In genomic region chr4:107800801-107801200, GRCm38 (mm10) we compare ENCODE assay signal across 17 mouse cellular contexts. TPM values are rescaled to one million over a fixed set of nuclear protein-coding genes. Genes with fewer than 3 reads are reported as not detected.
DNase-seq lines count a peak whose midpoint lies in the region; ATAC-seq lines count a peak whose summit lies in the region.
"Had no signal": no experiment of that assay in that cellular context is flagged by ENCODE, and none has a peak within 500 bp of the region (broad histone marks: within the 10 kb centered on the region; RNA-seq: fewer than 3 reads in every experiment).

No protein-coding gene starts in this region.

- no peaks in the 10 kb centered on the region for H3K9me3 ChIP-seq in midbrain, embryonic 11.5 days (ENCODE audit: control insufficient read depth, low read length)
- H3K9me3 ChIP-seq in midbrain, embryonic 10.5 days (replicated peaks): no peaks in the 10 kb centered on the region
- no peaks in the 10 kb centered on the region for H3K9me3 ChIP-seq in midbrain, embryonic 13.5 days
- no peaks in the 10 kb centered on the region for H3K9me3 ChIP-seq in neural tube, embryonic 15.5 days (replicated peaks)
- H3K9me3 ChIP-seq: embryonic facial prominence, embryonic 10.5 days; heart, embryonic 12.5 days had no signal

- H3K36me3 ChIP-seq in midbrain, embryonic 11.5 days (ENCODE audit: control insufficient read depth, insufficient read depth, low read length): no peaks in the 10 kb centered on the region
- H3K36me3 ChIP-seq in midbrain, embryonic 10.5 days: peaks cover 14% of the 10 kb centered on the region
- peaks cover 6% of the 10 kb centered on the region for H3K36me3 ChIP-seq in midbrain, embryonic 13.5 days
- peaks cover 5% of the 10 kb centered on the region; the same call in 1 of the 2 replicates for H3K36me3 ChIP-seq in neural tube, embryonic 15.5 days
- H3K36me3 ChIP-seq: heart, embryonic 12.5 days had no signal

- H3K27ac ChIP-seq in midbrain, embryonic 11.5 days (ENCODE audit: low read depth, low read length): no peak overlapping the region
- H3K27ac ChIP-seq in midbrain, embryonic 10.5 days (replicated peaks): no peak overlapping the region; the same call in 1 of the 2 replicates
- peak overlapping the region; percentile 83 for H3K27ac ChIP-seq in midbrain, embryonic 13.5 days
- peak overlapping the region; percentile 77 for H3K27ac ChIP-seq in neural tube, embryonic 15.5 days (replicated peaks)

- no peak for ATAC-seq in midbrain, embryonic 11.5 days (ENCODE audit: low FRiP score)
- ATAC-seq in midbrain, embryonic 13.5 days: no peak
- no peak for ATAC-seq in neural tube, embryonic 15.5 days (ENCODE audit: low FRiP score)
- ATAC-seq: lung, postnatal 0 days had no signal

- H3K4me1 ChIP-seq in midbrain, embryonic 11.5 days (ENCODE audit: control insufficient read depth, insufficient read depth, low read length): peaks cover 17% of the 10 kb centered on the region
- peaks cover 44% of the 10 kb centered on the region for H3K4me1 ChIP-seq in midbrain, embryonic 10.5 days
- H3K4me1 ChIP-seq in midbrain, embryonic 13.5 days (replicated peaks): peaks cover 39% of the 10 kb centered on the region
- peaks cover 40% of the 10 kb centered on the region for H3K4me1 ChIP-seq in neural tube, embryonic 15.5 days

- H3K4me3 ChIP-seq in midbrain, embryonic 11.5 days (ENCODE audit: low read depth, low read length): no peak overlapping the region
- H3K4me3 ChIP-seq in midbrain, embryonic 10.5 days: no peak overlapping the region
- no peak overlapping the region for H3K4me3 ChIP-seq in midbrain, embryonic 13.5 days (replicated peaks)
- no peak overlapping the region for H3K4me3 ChIP-seq in neural tube, embryonic 15.5 days (replicated peaks)

- no peak overlapping the region for H3K9ac ChIP-seq in midbrain, embryonic 11.5 days (ENCODE audit: low read length)
- peak overlapping the region; percentile 28; the same call in 1 of the 2 replicates for H3K9ac ChIP-seq in midbrain, embryonic 13.5 days (replicated peaks)
- no peak overlapping the region for H3K9ac ChIP-seq in neural tube, embryonic 15.5 days (replicated peaks)

- no peak overlapping the region for H3K4me2 ChIP-seq in midbrain, embryonic 11.5 days
- peak overlapping the region; percentile 14; the same call in 1 of the 2 replicates for H3K4me2 ChIP-seq in midbrain, embryonic 13.5 days (replicated peaks)
- no peak overlapping the region; the same call in 1 of the 2 replicates for H3K4me2 ChIP-seq in neural tube, embryonic 15.5 days

- no peaks in the 10 kb centered on the region for H3K27me3 ChIP-seq in midbrain, embryonic 11.5 days (ENCODE audit: control insufficient read depth, insufficient read depth, low read length)
- peaks cover 15% of the 10 kb centered on the region for H3K27me3 ChIP-seq in midbrain, embryonic 10.5 days (ENCODE audit: low read depth, poor library complexity, severe bottlenecking)
- H3K27me3 ChIP-seq in midbrain, embryonic 13.5 days: no peaks in the 10 kb centered on the region
- H3K27me3 ChIP-seq in neural tube, embryonic 15.5 days (replicated peaks): no peaks in the 10 kb centered on the region
- H3K27me3 ChIP-seq: CH12.LX had no signal

- peak; percentile 20 for DNase-seq in cerebellum, adult 11-12 months
- DNase-seq in cerebellum, adult 11 months: no peak
- DNase-seq in midbrain, embryonic 11.5 days (ENCODE audit: low spot score, missing footprints): peak; percentile 78
- DNase-seq in midbrain, embryonic 10.5 days (ENCODE audit: low spot score): no peak
- no peak for DNase-seq in right cerebral cortex, postnatal 25 days
- DNase-seq in urinary bladder, adult 18-20 months (ENCODE audit: low spot score in 2 of 2): no peak
- DNase-seq: adrenal gland, postnatal 25 days; heart, postnatal 14 days; kidney, adult 8-10 months; kidney, postnatal 25 days; right cerebral cortex, adult 18-20 months had no signal

- 84% methylated on average over 6 of the region's 6 CpGs for WGBS in midbrain, embryonic 11.5 days
- WGBS in midbrain, embryonic 10.5 days: 74% methylated on average over 6 of the region's 6 CpGs
- WGBS in midbrain, embryonic 13.5 days: 78% methylated on average over 6 of the region's 6 CpGs
- WGBS in neural tube, embryonic 15.5 days: 67% methylated on average over 6 of the region's 6 CpGs

RNA-seq across cellular contexts. Expression of gene Lrp8, which starts 1.3 kb away (rescaled TPM):
- polyA plus RNA-seq in midbrain, embryonic 11.5 days (2014; fragmentation: Nextera tagmentation; extraction: Ambion mirVana): 21.3 and 21.4 TPM in 2 replicates
- polyA plus RNA-seq in midbrain, embryonic 10.5 days (2016; fragmentation: Nextera tagmentation; extraction: Ambion mirVana): 10.4 and 15.0 TPM in 2 replicates
- polyA plus RNA-seq in midbrain, embryonic 13.5 days (2015; fragmentation: Nextera tagmentation; extraction: Ambion mirVana): 39.2 and 50.0 TPM in 2 replicates
- 48.8 and 62.8 TPM in 2 replicates for polyA plus RNA-seq in neural tube, embryonic 15.5 days (2015; fragmentation: Nextera tagmentation; extraction: Ambion mirVana)

Comparison
In these comparisons a context has a peak if more than half of its experiments do, and no peak if none do; other contexts are left out.
1. DNase-seq: peak in cerebellum, adult 11-12 months (single experiment) and midbrain, embryonic 11.5 days (single experiment); none in cerebellum, adult 11 months (single experiment), midbrain, embryonic 10.5 days (single experiment), right cerebral cortex, postnatal 25 days (single experiment) and urinary bladder, adult 18-20 months (0 of 2).
2. H3K27ac ChIP-seq: peak in midbrain, embryonic 13.5 days (single experiment) and neural tube, embryonic 15.5 days (single experiment); none in midbrain, embryonic 11.5 days (single experiment) and midbrain, embryonic 10.5 days (single experiment).